1 mouse cellular context compared by ENCODE assay signal in genomic region chr11:120643601-120643987, GRCm38 (mm10).
TF ChIP-seq lines count a peak whose summit lies in the region.

Gene Pycr1 (minus strand): TSS chr11:120643769.

TF ChIP-seq in CH12.LX, 34 proteins besides CTCF, POLR2A, EP300 and RAD21 (continued from another document):
- no peak for TF ChIP-seq GABPA (IDR thresholded peaks at IDR 0.05; ENCODE audit: insufficient replicate concordance, low read depth, low read length)
- peak; percentile 83 for TF ChIP-seq TCF12 (IDR thresholded peaks at IDR 0.05; ENCODE audit: low read depth, low read length)
- TF ChIP-seq MEF2A (IDR thresholded peaks at IDR 0.05; ENCODE audit: borderline replicate concordance, low read depth, low read length): peak; percentile 24; the same call in 1 of the 2 replicates
- TF ChIP-seq UBTF (IDR thresholded peaks at IDR 0.05; ENCODE audit: low read depth, low read length): no peak; the same call in 1 of the 2 replicates
- peak; percentile 94; the same call in 1 of the 2 replicates for TF ChIP-seq POLR2AphosphoS2 (IDR thresholded peaks at IDR 0.05; ENCODE audit: low read depth, low read length)
- no peak for TF ChIP-seq ZKSCAN1 (IDR thresholded peaks at IDR 0.05; ENCODE audit: borderline replicate concordance, low read depth, low read length)
- no peak for TF ChIP-seq MAFK (IDR thresholded peaks at IDR 0.05; ENCODE audit: insufficient replicate concordance, low read length)
